ENCODE assay signal across 23 mouse cellular contexts in genomic region chr12:118263878-118264277, GRCm38 (mm10).
"Had no signal": no experiment of that assay in that cellular context is flagged by ENCODE, and none has a peak within 500 bp of the region (broad histone marks: within the 10 kb centered on the region; RNA-seq: fewer than 3 reads in every experiment).

No protein-coding gene starts in this region.

- H3K9me3 ChIP-seq: heart, embryonic 10.5 days; heart, embryonic 12.5 days; hindbrain, embryonic 10.5 days; hindbrain, embryonic 12.5 days; limb, embryonic 10.5 days; limb, embryonic 12.5 days had no signal

- H3K4me2 ChIP-seq: heart, embryonic 12.5 days; hindbrain, embryonic 12.5 days; hindbrain, embryonic 14.5 days; limb, embryonic 12.5 days had no signal

- H3K9ac ChIP-seq: heart, embryonic 12.5 days; hindbrain, embryonic 12.5 days; hindbrain, embryonic 14.5 days; limb, embryonic 12.5 days had no signal

- H3K27ac ChIP-seq: gastrocnemius, adult 2 months; heart, embryonic 10.5 days; hindbrain, embryonic 10.5 days; hindbrain, embryonic 12.5 days; hindbrain, embryonic 14.5 days; layer of hippocampus, adult 2 months; left cerebral cortex, adult 2 months; limb, embryonic 10.5 days; limb, embryonic 12.5 days had no signal

- H3K36me3 ChIP-seq: heart, embryonic 10.5 days; limb, embryonic 10.5 days had no signal

- H3K4me1 ChIP-seq: heart, embryonic 10.5 days; hindbrain, embryonic 10.5 days; hindbrain, embryonic 12.5 days; limb, embryonic 10.5 days; limb, embryonic 12.5 days had no signal

- H3K4me3 ChIP-seq: gastrocnemius, adult 2 months; heart, embryonic 10.5 days; heart, embryonic 12.5 days; hindbrain, embryonic 10.5 days; hindbrain, embryonic 12.5 days; layer of hippocampus, adult 2 months; left cerebral cortex, adult 2 months; limb, embryonic 10.5 days; limb, embryonic 12.5 days had no signal

- ATAC-seq: hindbrain, embryonic 16.5 days; inflammation-experienced regulatory T-cells, adult 6 months; intestine, postnatal 0 days had no signal

- H3K27me3 ChIP-seq: heart, embryonic 12.5 days; hindbrain, embryonic 12.5 days; limb, embryonic 12.5 days had no signal

- DNase-seq: gastrocnemius, adult 2 months; gastrocnemius, postnatal 10 days; gastrocnemius, postnatal 25 days; heart, adult 18-20 months; heart, postnatal 10 days; heart, postnatal 4 days; kidney, adult 18-20 months; kidney, adult 8-10 months; kidney, postnatal 10 days; kidney, postnatal 25 days; kidney, postnatal 4 days had no signal
